Mouse (Mus musculus) layer of hippocampus, adult 9-10 months (tissue): Measurements from ENCODE around the gene Rasl10a.

Experiments
- DNase-seq: peaks from one replicate; pipeline ENCODE4 v3.0.0; 2022; ENCODE audit warnings: low spot score

Gene Rasl10a

GRCm38 (mm10) chr11:5057856-5058641, at the start of gene Rasl10a:
Rasl10a (plus strand) TSS chr11:5058128.
- DNase-seq: no peak

GRCm38 (mm10) chr11:5008867-5009266, 49.1 kb upstream of the Rasl10a start:
- DNase-seq: no peak

GRCm38 (mm10) chr11:5009354-5010074, 48.4 kb upstream of the Rasl10a start:
- no peak for DNase-seq

- DNase-seq: no peak
Observed at GRCm38 (mm10) chr11:5010205-5010604, 47.7 kb upstream of the Rasl10a start.

- DNase-seq: no peak
Observed at GRCm38 (mm10) chr11:5011480-5011879, 46.4 kb upstream of the Rasl10a start.

- no peak for DNase-seq
Observed at GRCm38 (mm10) chr11:5012213-5012715, 45.7 kb upstream of the Rasl10a start.

- DNase-seq: peak; percentile 81
Observed at GRCm38 (mm10) chr11:5015720-5016119, 42.2 kb upstream of the Rasl10a start.

GRCm38 (mm10) chr11:5016286-5016685, 41.6 kb upstream of the Rasl10a start:
- no peak for DNase-seq

GRCm38 (mm10) chr11:5017506-5017905, 40.4 kb upstream of the Rasl10a start:
- DNase-seq: no peak

- DNase-seq: no peak
Observed at GRCm38 (mm10) chr11:5025108-5025507, 32.8 kb upstream of the Rasl10a start.

GRCm38 (mm10) chr11:5028228-5028627, 29.7 kb upstream of the Rasl10a start:
- DNase-seq: peak; percentile 72

- no peak for DNase-seq
Observed at GRCm38 (mm10) chr11:5032706-5033105, 25.2 kb upstream of the Rasl10a start.

- no peak for DNase-seq
Observed at GRCm38 (mm10) chr11:5033136-5033535, 24.8 kb upstream of the Rasl10a start.

- DNase-seq: peak; percentile 65
Observed at GRCm38 (mm10) chr11:5035421-5035820, 22.5 kb upstream of the Rasl10a start.

GRCm38 (mm10) chr11:5037146-5037854, 20.6 kb upstream of the Rasl10a start:
- no peak for DNase-seq

- no peak for DNase-seq
Observed at GRCm38 (mm10) chr11:5040585-5040984, 17.3 kb upstream of the Rasl10a start.

- no peak for DNase-seq
Observed at GRCm38 (mm10) chr11:5041144-5041780, 16.7 kb upstream of the Rasl10a start.

GRCm38 (mm10) chr11:5042645-5043381, 15.1 kb upstream of the Rasl10a start:
- no peak for DNase-seq

GRCm38 (mm10) chr11:5046321-5046926, 11.5 kb upstream of the Rasl10a start:
- DNase-seq: no peak

- DNase-seq: no peak
Observed at GRCm38 (mm10) chr11:5051629-5052028, 6.3 kb upstream of the Rasl10a start.
